Mouse (Mus musculus): ENCODE measurements at regions not wholly inside any gene's neighbourhood (a gene's known extent, or its start where the extent isn't known, plus 50 kb on each side); places are given as distances from the start of the nearest gene placed in this dataset.

GRCm38 (mm10) chrX:92981141-92981540 is 305.1 kb upstream of the Arx start:
- no peak overlapping the region for H3K4me3 ChIP-seq (replicated peaks)
- no peak overlapping the region for H3K27ac ChIP-seq
- H3K9ac ChIP-seq, result no peak overlapping the region
- no peak for ATAC-seq (replicated peaks; ENCODE audit: low FRiP score)
- no peak overlapping the region for H3K4me2 ChIP-seq
- H3K4me1 ChIP-seq, result no peaks in the 10 kb centered on the region
- no peaks in the 10 kb centered on the region for H3K27me3 ChIP-seq
- H3K9me3 ChIP-seq (replicated peaks), result no peaks in the 10 kb centered on the region
- H3K36me3 ChIP-seq, result no peaks in the 10 kb centered on the region

- H3K9ac ChIP-seq, result no peak overlapping the region
- no peaks in the 10 kb centered on the region for H3K9me3 ChIP-seq (replicated peaks)
- no peak overlapping the region for H3K4me3 ChIP-seq (replicated peaks)
- H3K27me3 ChIP-seq, result no peaks in the 10 kb centered on the region
- no peak for ATAC-seq (replicated peaks; ENCODE audit: low FRiP score)
- H3K36me3 ChIP-seq, result no peaks in the 10 kb centered on the region
- no peak overlapping the region for H3K27ac ChIP-seq
- 49% methylated on average over 9 of the region's 9 CpGs for WGBS
- H3K4me2 ChIP-seq, result no peak overlapping the region
- no peaks in the 10 kb centered on the region for H3K4me1 ChIP-seq
Observed at GRCm38 (mm10) chrX:93002236-93002976, 283.8 kb upstream of the Arx start.

- H3K27ac ChIP-seq, result no peak overlapping the region
- no peak overlapping the region for H3K4me3 ChIP-seq (replicated peaks)
- H3K4me2 ChIP-seq, result no peak overlapping the region
- H3K9me3 ChIP-seq (replicated peaks), result no peaks in the 10 kb centered on the region
- no peaks in the 10 kb centered on the region for H3K27me3 ChIP-seq
- no peaks in the 10 kb centered on the region for H3K36me3 ChIP-seq
- ATAC-seq (replicated peaks; ENCODE audit: low FRiP score), result no peak
- no peak overlapping the region for H3K9ac ChIP-seq
- 67% methylated on average over 2 of the region's 2 CpGs for WGBS
- H3K4me1 ChIP-seq, result no peaks in the 10 kb centered on the region
Observed at GRCm38 (mm10) chrX:93006681-93007080, 279.6 kb upstream of the Arx start.

DNA sequence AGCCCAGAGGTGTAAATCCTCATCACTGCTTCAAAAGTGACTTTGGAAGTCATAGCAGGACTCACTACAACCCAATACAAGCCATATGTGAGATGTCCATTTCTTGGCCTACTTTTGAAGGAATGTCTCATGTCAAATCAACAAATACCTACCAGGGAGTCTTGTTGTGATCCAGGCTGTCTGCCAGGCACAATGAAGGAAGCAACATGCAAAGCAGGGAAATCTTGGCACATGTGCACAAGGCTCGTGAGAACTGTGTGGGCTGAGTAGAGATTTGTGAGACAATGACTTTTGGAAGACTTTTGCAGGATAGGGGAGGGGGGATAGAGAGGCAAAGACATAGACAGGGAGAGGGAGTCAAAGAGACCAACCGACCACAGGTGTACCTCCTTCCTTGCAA is 274.7 kb upstream of the Arx start:
- 35% methylated on average over 2 of the region's 2 CpGs for WGBS
- Histone ChIP-seq H3K36me3 (no peaks in the 10 kb centered on the region), H3K4me1 (no peaks in the 10 kb centered on the region), H3K4me3 (replicated peaks) (no peak overlapping the region), H3K27me3 (no peaks in the 10 kb centered on the region), H3K4me2 (no peak overlapping the region), H3K27ac (no peak overlapping the region), H3K9ac (no peak overlapping the region), H3K9me3 (replicated peaks) (no peaks in the 10 kb centered on the region)
- 0 out of 2 replicates have a peak, but pooled peaks have one; percentile 36 for ATAC-seq (replicated peaks; ENCODE audit: low FRiP score)

- no peak overlapping the region for H3K27ac ChIP-seq
- H3K4me3 ChIP-seq (replicated peaks), result no peak overlapping the region
- no peaks in the 10 kb centered on the region for H3K36me3 ChIP-seq
- H3K4me2 ChIP-seq, result no peak overlapping the region
- no peaks in the 10 kb centered on the region for H3K4me1 ChIP-seq
- 47% methylated on average over 3 of the region's 3 CpGs for WGBS
- H3K27me3 ChIP-seq, result no peaks in the 10 kb centered on the region
- ATAC-seq (replicated peaks; ENCODE audit: low FRiP score), result peak; percentile 92
- no peaks in the 10 kb centered on the region for H3K9me3 ChIP-seq (replicated peaks)
- H3K9ac ChIP-seq, result no peak overlapping the region
Observed at GRCm38 (mm10) chrX:93016391-93016790, 269.9 kb upstream of the Arx start.

GRCm38 (mm10) chrX:93041096-93041495 is 245.1 kb upstream of the Arx start:
- Histone ChIP-seq H3K27ac (no peak overlapping the region), H3K4me1 (no peaks in the 10 kb centered on the region), H3K27me3 (no peaks in the 10 kb centered on the region), H3K4me2 (no peak overlapping the region), H3K9ac (no peak overlapping the region), H3K9me3 (replicated peaks) (no peaks in the 10 kb centered on the region), H3K4me3 (replicated peaks) (no peak overlapping the region), H3K36me3 (no peaks in the 10 kb centered on the region)
- no peak for ATAC-seq (replicated peaks; ENCODE audit: low FRiP score)
- 71% methylated on average over 1 of the region's 1 CpGs for WGBS

DNA sequence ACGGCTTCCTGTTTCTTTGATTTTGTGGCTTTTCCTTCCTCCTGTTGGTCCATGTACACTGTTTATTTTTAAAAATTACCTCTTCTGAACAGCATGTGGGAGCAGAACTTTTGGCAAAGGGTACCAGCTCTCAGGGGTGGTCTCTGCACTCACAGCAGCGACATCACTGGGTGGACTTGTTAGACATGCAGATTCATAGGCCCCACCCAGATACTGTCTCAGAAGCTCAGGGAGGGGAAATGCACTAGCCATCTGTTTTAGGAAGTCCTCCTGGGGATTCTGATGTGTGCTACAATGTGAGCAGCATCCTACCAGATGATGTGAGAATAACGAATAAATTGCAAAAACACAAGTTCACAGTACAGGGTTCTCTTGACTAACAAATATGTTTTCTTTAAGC is 243.5 kb upstream of the Arx start:
- no peak for ATAC-seq (replicated peaks; ENCODE audit: low FRiP score)
- no peak overlapping the region for H3K4me2 ChIP-seq
- no peaks in the 10 kb centered on the region for H3K9me3 ChIP-seq (replicated peaks)
- no peak overlapping the region for H3K4me3 ChIP-seq (replicated peaks)
- 66% methylated on average over 3 of the region's 3 CpGs for WGBS
- H3K36me3 ChIP-seq, result no peaks in the 10 kb centered on the region
- no peaks in the 10 kb centered on the region for H3K4me1 ChIP-seq
- no peak overlapping the region for H3K9ac ChIP-seq
- no peaks in the 10 kb centered on the region for H3K27me3 ChIP-seq
- no peak overlapping the region for H3K27ac ChIP-seq

DNA sequence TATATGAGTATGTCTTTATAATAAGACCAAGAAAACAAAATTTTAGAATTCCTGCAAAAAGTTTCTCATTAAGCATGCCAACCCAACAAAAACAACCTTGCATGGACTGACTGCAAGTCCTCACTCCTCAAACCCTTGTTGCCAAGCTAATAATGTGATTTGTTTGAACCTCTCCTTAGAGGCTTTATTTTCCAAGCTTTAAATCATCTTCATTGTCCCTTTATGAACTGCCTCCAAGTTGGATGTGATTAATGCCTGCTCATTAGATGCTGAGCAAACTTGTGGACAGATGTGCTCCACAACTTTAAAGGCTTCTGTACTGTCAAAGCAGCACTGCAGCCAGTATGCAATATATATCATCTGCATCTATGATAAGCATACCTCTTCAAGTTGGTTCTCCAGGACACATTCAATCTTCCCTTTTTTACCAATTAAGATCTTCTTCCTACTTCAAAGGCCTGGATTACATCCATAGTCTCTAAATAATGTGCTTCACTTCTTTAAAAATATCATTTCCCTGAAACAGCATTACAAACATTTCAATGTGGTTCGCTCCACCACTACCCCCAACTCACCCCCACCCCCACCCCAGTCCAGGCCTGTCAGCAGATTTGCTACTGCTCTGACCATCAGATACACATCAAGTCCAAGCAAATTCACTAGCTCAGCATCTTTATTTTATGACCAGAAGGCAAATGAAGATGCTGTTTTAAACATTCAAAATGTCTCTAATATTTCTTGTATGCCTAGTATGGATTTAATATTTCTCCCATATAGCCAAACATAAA is 237.1 kb upstream of the Arx start:
- Histone ChIP-seq H3K4me2 (no peak overlapping the region), H3K9ac (no peak overlapping the region), H3K4me1 (no peaks in the 10 kb centered on the region), H3K27me3 (no peaks in the 10 kb centered on the region), H3K9me3 (replicated peaks) (no peaks in the 10 kb centered on the region), H3K4me3 (replicated peaks) (no peak overlapping the region), H3K27ac (no peak overlapping the region), H3K36me3 (no peaks in the 10 kb centered on the region)
- ATAC-seq (replicated peaks; ENCODE audit: low FRiP score), result peak; percentile 70
- 74% methylated on average over 1 of the region's 1 CpGs for WGBS

GRCm38 (mm10) chrX:93049755-93050143 is 236.5 kb upstream of the Arx start:
- WGBS, result 37% methylated on average over 3 of the region's 3 CpGs
- no peaks in the 10 kb centered on the region for H3K36me3 ChIP-seq
- no peak overlapping the region for H3K4me3 ChIP-seq (replicated peaks)
- H3K4me2 ChIP-seq, result no peak overlapping the region
- no peak overlapping the region for H3K9ac ChIP-seq
- H3K4me1 ChIP-seq, result no peaks in the 10 kb centered on the region
- ATAC-seq (replicated peaks; ENCODE audit: low FRiP score), result 0 out of 2 replicates have a peak, but pooled peaks have one; percentile 54
- H3K9me3 ChIP-seq (replicated peaks), result no peaks in the 10 kb centered on the region
- H3K27ac ChIP-seq, result no peak overlapping the region
- no peaks in the 10 kb centered on the region for H3K27me3 ChIP-seq

GRCm38 (mm10) chrX:93059533-93059932 is 226.7 kb upstream of the Arx start:
- WGBS, result 71% methylated on average over 4 of the region's 4 CpGs
- H3K4me1 ChIP-seq, result no peaks in the 10 kb centered on the region

GRCm38 (mm10) chrX:93068884-93069283 is 217.4 kb upstream of the Arx start:
- WGBS, result 60% methylated on average over 7 of the region's 7 CpGs
- Histone ChIP-seq H3K27ac (no peak overlapping the region), H3K36me3 (no peaks in the 10 kb centered on the region), H3K27me3 (peaks cover 2% of the 10 kb centered on the region), H3K9ac (no peak overlapping the region), H3K4me2 (no peak overlapping the region), H3K4me1 (no peaks in the 10 kb centered on the region), H3K9me3 (replicated peaks) (no peaks in the 10 kb centered on the region), H3K4me3 (replicated peaks) (no peak overlapping the region)
- ATAC-seq (replicated peaks; ENCODE audit: low FRiP score), result no peak

More at GRCm38 (mm10) chrX:93059533-93059932, 226.7 kb upstream of the Arx start:
- H3K9me3 ChIP-seq (replicated peaks), result no peaks in the 10 kb centered on the region
- H3K4me2 ChIP-seq, result no peak overlapping the region
- no peak for ATAC-seq (replicated peaks; ENCODE audit: low FRiP score)
- no peak overlapping the region for H3K27ac ChIP-seq
- H3K27me3 ChIP-seq, result no peaks in the 10 kb centered on the region; the same call in 1 of the 2 replicates
- H3K9ac ChIP-seq, result no peak overlapping the region
- H3K4me3 ChIP-seq (replicated peaks), result no peak overlapping the region
- H3K36me3 ChIP-seq, result no peaks in the 10 kb centered on the region

GRCm38 (mm10) chrX:93069569-93070289 is 216.5 kb upstream of the Arx start:
- ATAC-seq (replicated peaks; ENCODE audit: low FRiP score), result no peak
- Histone ChIP-seq H3K27me3 (peaks cover 2% of the 10 kb centered on the region), H3K27ac (no peak overlapping the region), H3K9me3 (replicated peaks) (no peaks in the 10 kb centered on the region), H3K4me3 (replicated peaks) (0 out of 2 replicates have a peak overlapping the region, but pooled peaks have one; percentile 17), H3K36me3 (no peaks in the 10 kb centered on the region), H3K4me1 (no peaks in the 10 kb centered on the region), H3K4me2 (peak overlapping the region; percentile 48), H3K9ac (no peak overlapping the region)
- 14% methylated on average over 13 of the region's 13 CpGs for WGBS
